Mouse (Mus musculus): ENCODE measurements around the gene Olfr1057. TPM values are rescaled to one million over a fixed set of nuclear protein-coding genes. Genes with fewer than 3 reads are reported as not detected.

Olfr1057 gene
- polyA plus RNA-seq, 1 experiment from 2014 or later = not detected

DNA sequence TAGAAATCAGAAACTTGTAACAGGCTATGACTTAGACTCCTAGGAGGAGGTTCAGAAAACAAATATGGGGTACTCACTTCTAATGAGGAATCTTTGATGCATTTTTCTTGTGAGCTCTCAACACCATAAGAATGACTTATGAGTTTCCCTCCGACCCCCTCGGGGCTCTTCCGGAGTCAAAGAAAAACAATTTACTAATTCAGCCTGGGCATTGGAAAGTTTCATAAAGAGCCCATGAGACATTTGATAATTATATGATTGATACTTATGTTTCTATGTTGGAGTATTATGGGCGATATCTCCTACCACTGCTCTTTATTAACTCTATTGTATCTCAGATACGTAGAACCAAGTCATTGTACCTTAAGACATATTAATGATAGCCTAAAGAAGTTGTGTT lies 28.0 kb downstream of the Olfr1057 start, which contains the start of gene Olfr1055:
Olfr1055 (minus strand) TSS at position 101 of the 400 bp plus-strand sequence.
- no peaks in the 10 kb centered on the region for H3K4me1 ChIP-seq (ENCODE audit: control insufficient read depth, insufficient read depth, low read length)
- H3K4me2 ChIP-seq (ENCODE audit: low read depth, low read length) = no peak within 1 kb of the TSS
- ATAC-seq (replicated peaks; ENCODE audit: insufficient number of reproducible peaks, low FRiP score, low TSS enrichment, low read depth) (no peak), DNase-seq (ENCODE audit: low spot score) (no peak)
- H3K4me3 ChIP-seq (ENCODE audit: low read depth, low read length) = no peak within 1 kb of the TSS
- no peak within 1 kb of the TSS for H3K9ac ChIP-seq (replicated peaks; ENCODE audit: low read length)
- no peaks in the 10 kb centered on the region for H3K27me3 ChIP-seq (ENCODE audit: control insufficient read depth, insufficient read depth, low read length)
- WGBS = 93% methylated on average over 5 of the region's 5 CpGs
- H3K36me3 ChIP-seq (replicated peaks; ENCODE audit: control insufficient read depth, insufficient read depth, low read depth, low read length) = no peaks in the 10 kb centered on the region
- no peaks in the 10 kb centered on the region for H3K9me3 ChIP-seq (replicated peaks; ENCODE audit: control insufficient read depth, low read length)
- H3K27ac ChIP-seq (replicated peaks; ENCODE audit: low read depth, low read length) = no peak within 1 kb of the TSS

DNA sequence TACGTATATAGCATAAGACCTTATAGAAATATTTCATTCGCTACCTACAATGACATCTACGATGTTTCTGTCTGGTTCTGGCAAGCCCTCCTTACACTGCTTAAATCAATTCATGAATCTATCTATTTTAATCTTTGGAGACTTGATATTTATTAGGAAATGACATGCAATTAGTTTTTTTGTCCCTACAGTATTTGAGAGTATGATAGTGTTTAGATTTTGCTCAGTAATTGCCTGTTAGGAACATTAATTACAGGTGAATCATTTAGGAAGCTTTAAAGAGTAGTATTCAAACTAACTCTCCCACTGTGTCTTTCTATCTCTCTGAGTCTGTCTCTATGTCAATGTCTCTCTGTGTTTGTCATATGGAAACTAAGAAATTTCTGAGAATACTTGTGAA lies 42.9 kb downstream of the Olfr1057 start, which contains the start of gene Olfr1054:
Olfr1054 (minus strand) TSS at position 101 of the 400 bp plus-strand sequence.
- no peak for ATAC-seq (replicated peaks; ENCODE audit: insufficient number of reproducible peaks, low FRiP score, low TSS enrichment, low read depth)
- 89% methylated on average over 3 of the region's 3 CpGs for WGBS

More for the DNA sequence above, 42.9 kb downstream of the Olfr1057 start, which contains the start of gene Olfr1054:
- Histone ChIP-seq H3K27ac (replicated peaks; ENCODE audit: low read depth, low read length) (no peak within 1 kb of the TSS), H3K4me2 (ENCODE audit: low read depth, low read length) (no peak within 1 kb of the TSS), H3K36me3 (replicated peaks; ENCODE audit: control insufficient read depth, insufficient read depth, low read depth, low read length) (no peaks in the 10 kb centered on the region), H3K4me1 (ENCODE audit: control insufficient read depth, insufficient read depth, low read length) (no peaks in the 10 kb centered on the region), H3K4me3 (ENCODE audit: low read depth, low read length) (no peak within 1 kb of the TSS), H3K27me3 (ENCODE audit: control insufficient read depth, insufficient read depth, low read length) (no peaks in the 10 kb centered on the region), H3K9ac (replicated peaks; ENCODE audit: low read length) (no peak within 1 kb of the TSS), H3K9me3 (replicated peaks; ENCODE audit: control insufficient read depth, low read length) (no peaks in the 10 kb centered on the region)
- DNase-seq (ENCODE audit: low spot score) = no peak

Other genes with a start within 250 kb of the Olfr1057 start
- gene Olfr1039, start 242.5 kb downstream of the Olfr1057 start, polyA plus RNA-seq (2014; fragmentation: Nextera tagmentation; extraction: Ambion mirVana) = not detected in 2 replicates
- not detected in 2 replicates for gene Olfr1040, start 231.7 kb downstream of the Olfr1057 start, polyA plus RNA-seq (2014; fragmentation: Nextera tagmentation; extraction: Ambion mirVana)
- gene Olfr1042, start 216.6 kb downstream of the Olfr1057 start, polyA plus RNA-seq (2014; fragmentation: Nextera tagmentation; extraction: Ambion mirVana) = not detected in 2 replicates
- gene Olfr1043, start 210.9 kb downstream of the Olfr1057 start, polyA plus RNA-seq (2014; fragmentation: Nextera tagmentation; extraction: Ambion mirVana) = not detected in 2 replicates
- not detected in 2 replicates for gene Olfr1044, start 200.6 kb downstream of the Olfr1057 start, polyA plus RNA-seq (2014; fragmentation: Nextera tagmentation; extraction: Ambion mirVana)
- not detected in 2 replicates for gene Olfr52, start 192.7 kb downstream of the Olfr1057 start, polyA plus RNA-seq (2014; fragmentation: Nextera tagmentation; extraction: Ambion mirVana)
- not detected in 2 replicates for gene Olfr1045, start 175.4 kb downstream of the Olfr1057 start, polyA plus RNA-seq (2014; fragmentation: Nextera tagmentation; extraction: Ambion mirVana)
- gene Olfr1046, start 159.1 kb downstream of the Olfr1057 start, polyA plus RNA-seq (2014; fragmentation: Nextera tagmentation; extraction: Ambion mirVana) = not detected in 2 replicates
- not detected in 2 replicates for gene Olfr1047, start 147.0 kb downstream of the Olfr1057 start, polyA plus RNA-seq (2014; fragmentation: Nextera tagmentation; extraction: Ambion mirVana)
- gene Olfr1048, start 138.1 kb downstream of the Olfr1057 start, polyA plus RNA-seq (2014; fragmentation: Nextera tagmentation; extraction: Ambion mirVana) = not detected in 2 replicates
- not detected in 2 replicates for gene Olfr1049, start 120.1 kb downstream of the Olfr1057 start, polyA plus RNA-seq (2014; fragmentation: Nextera tagmentation; extraction: Ambion mirVana)
- not detected in 2 replicates for gene Olfr1051, start 99.3 kb downstream of the Olfr1057 start, polyA plus RNA-seq (2014; fragmentation: Nextera tagmentation; extraction: Ambion mirVana)
- not detected in 2 replicates for gene Olfr1052, start 85.9 kb downstream of the Olfr1057 start, polyA plus RNA-seq (2014; fragmentation: Nextera tagmentation; extraction: Ambion mirVana)
- not detected in 2 replicates for gene Olfr1053, start 63.1 kb downstream of the Olfr1057 start, polyA plus RNA-seq (2014; fragmentation: Nextera tagmentation; extraction: Ambion mirVana)
- gene Olfr1054, start 43.0 kb downstream of the Olfr1057 start, polyA plus RNA-seq (2014; fragmentation: Nextera tagmentation; extraction: Ambion mirVana) = not detected in 2 replicates
- gene Olfr1055, start 28.1 kb downstream of the Olfr1057 start, polyA plus RNA-seq (2014; fragmentation: Nextera tagmentation; extraction: Ambion mirVana) = not detected in 2 replicates
- gene Olfr1056, start 15.9 kb downstream of the Olfr1057 start, polyA plus RNA-seq (2014; fragmentation: Nextera tagmentation; extraction: Ambion mirVana) = not detected in 2 replicates
- 0.15 TPM in 1 of 2 replicates, not detected in the other for gene Olfr1058, start 10.2 kb upstream of the Olfr1057 start, polyA plus RNA-seq (2014; fragmentation: Nextera tagmentation; extraction: Ambion mirVana)
- not detected in 2 replicates for gene Olfr1061, start 35.7 kb upstream of the Olfr1057 start, polyA plus RNA-seq (2014; fragmentation: Nextera tagmentation; extraction: Ambion mirVana)
- not detected in 2 replicates for gene Olfr1062, start 48.4 kb upstream of the Olfr1057 start, polyA plus RNA-seq (2014; fragmentation: Nextera tagmentation; extraction: Ambion mirVana)
- not detected in 2 replicates for gene Olfr1065, start 72.2 kb upstream of the Olfr1057 start, polyA plus RNA-seq (2014; fragmentation: Nextera tagmentation; extraction: Ambion mirVana)
- not detected in 2 replicates for gene Olfr1066, start 77.9 kb upstream of the Olfr1057 start, polyA plus RNA-seq (2014; fragmentation: Nextera tagmentation; extraction: Ambion mirVana)
- gene Olfr228, start 109.0 kb upstream of the Olfr1057 start, polyA plus RNA-seq (2014; fragmentation: Nextera tagmentation; extraction: Ambion mirVana) = not detected in 2 replicates
- not detected in 2 replicates for gene Olfr1076, start 130.1 kb upstream of the Olfr1057 start, polyA plus RNA-seq (2014; fragmentation: Nextera tagmentation; extraction: Ambion mirVana)
- not detected in 2 replicates for gene Olfr1079, start 164.1 kb upstream of the Olfr1057 start, polyA plus RNA-seq (2014; fragmentation: Nextera tagmentation; extraction: Ambion mirVana)
- not detected in 2 replicates for gene Olfr1080, start 179.8 kb upstream of the Olfr1057 start, polyA plus RNA-seq (2014; fragmentation: Nextera tagmentation; extraction: Ambion mirVana)
- not detected in 2 replicates for gene Olfr1082, start 220.6 kb upstream of the Olfr1057 start, polyA plus RNA-seq (2014; fragmentation: Nextera tagmentation; extraction: Ambion mirVana)